Mouse (Mus musculus): ENCODE measurements around the gene Ppp5c. TPM values are rescaled to one million over a fixed set of nuclear protein-coding genes. Genes with fewer than 3 reads are reported as not detected.

Ppp5c gene
- polyA plus RNA-seq, 1 experiment from 2014 or later, result 112 TPM

- Histone ChIP-seq H3K27me3 (ENCODE audit: control insufficient read depth, insufficient read depth, low read length) (no peaks in the 10 kb centered on the region), H3K27ac (replicated peaks; ENCODE audit: low read depth, low read length) (no peak overlapping the region), H3K9me3 (ENCODE audit: control insufficient read depth, low read length) (no peaks in the 10 kb centered on the region), H3K4me2 (ENCODE audit: low read length) (no peak overlapping the region), H3K4me1 (ENCODE audit: control insufficient read depth, insufficient read depth, low read length) (no peaks in the 10 kb centered on the region), H3K36me3 (ENCODE audit: control insufficient read depth, insufficient read depth, low read length) (peaks cover 95% of the 10 kb centered on the region), H3K4me3 (replicated peaks; ENCODE audit: low read depth, low read length) (no peak overlapping the region), H3K9ac (replicated peaks; ENCODE audit: low read length) (no peak overlapping the region)
- DNase-seq (no peak), ATAC-seq (ENCODE audit: low FRiP score, low TSS enrichment) (no peak)
- WGBS, result 94% methylated on average over 7 of the region's 7 CpGs
These were observed 15.7 kb downstream of the Ppp5c start for GRCm38 (mm10) chr7:17011909-17012590.

- Histone ChIP-seq H3K4me2 (ENCODE audit: low read length) (no peak overlapping the region), H3K27me3 (ENCODE audit: control insufficient read depth, insufficient read depth, low read length) (no peaks in the 10 kb centered on the region), H3K9me3 (ENCODE audit: control insufficient read depth, low read length) (no peaks in the 10 kb centered on the region), H3K9ac (replicated peaks; ENCODE audit: low read length) (no peak overlapping the region), H3K27ac (replicated peaks; ENCODE audit: low read depth, low read length) (no peak overlapping the region), H3K4me1 (ENCODE audit: control insufficient read depth, insufficient read depth, low read length) (no peaks in the 10 kb centered on the region), H3K36me3 (ENCODE audit: control insufficient read depth, insufficient read depth, low read length) (peaks cover 100% of the 10 kb centered on the region), H3K4me3 (replicated peaks; ENCODE audit: low read depth, low read length) (no peak overlapping the region)
- DNase-seq (no peak), ATAC-seq (ENCODE audit: low FRiP score, low TSS enrichment) (no peak)
- 97% methylated on average over 5 of the region's 5 CpGs for whole genome bisulfite sequencing
These were observed 17.7 kb downstream of the Ppp5c start for GRCm38 (mm10) chr7:17010010-17010347.

- Histone ChIP-seq H3K27me3 (ENCODE audit: control insufficient read depth, insufficient read depth, low read length) (no peaks in the 10 kb centered on the region), H3K4me1 (ENCODE audit: control insufficient read depth, insufficient read depth, low read length) (no peaks in the 10 kb centered on the region), H3K4me2 (ENCODE audit: low read length) (no peak overlapping the region), H3K9me3 (ENCODE audit: control insufficient read depth, low read length) (no peaks in the 10 kb centered on the region), H3K9ac (replicated peaks; ENCODE audit: low read length) (no peak overlapping the region), H3K4me3 (replicated peaks; ENCODE audit: low read depth, low read length) (no peak overlapping the region), H3K36me3 (ENCODE audit: control insufficient read depth, insufficient read depth, low read length) (peaks cover 100% of the 10 kb centered on the region), H3K27ac (replicated peaks; ENCODE audit: low read depth, low read length) (no peak overlapping the region)
- 94% methylated on average over 16 of the region's 16 CpGs for WGBS
- ATAC-seq (ENCODE audit: low FRiP score, low TSS enrichment) (no peak), DNase-seq (no peak)
These were observed 18.3 kb downstream of the Ppp5c start for GRCm38 (mm10) chr7:17009326-17010009.

GRCm38 (mm10) chr7:17007300-17007699 lies 20.4 kb downstream of the Ppp5c start:
- Histone ChIP-seq H3K27ac (replicated peaks; ENCODE audit: low read depth, low read length) (no peak overlapping the region), H3K9ac (replicated peaks; ENCODE audit: low read length) (no peak overlapping the region), H3K36me3 (ENCODE audit: control insufficient read depth, insufficient read depth, low read length) (peaks cover 91% of the 10 kb centered on the region), H3K4me3 (replicated peaks; ENCODE audit: low read depth, low read length) (no peak overlapping the region), H3K4me1 (ENCODE audit: control insufficient read depth, insufficient read depth, low read length) (no peaks in the 10 kb centered on the region), H3K4me2 (ENCODE audit: low read length) (no peak overlapping the region), H3K9me3 (ENCODE audit: control insufficient read depth, low read length) (no peaks in the 10 kb centered on the region), H3K27me3 (ENCODE audit: control insufficient read depth, insufficient read depth, low read length) (no peaks in the 10 kb centered on the region)
- peak; percentile 45 for DNase-seq
- 89% methylated on average over 4 of the region's 4 CpGs for WGBS
- no peak for ATAC-seq (ENCODE audit: low FRiP score, low TSS enrichment)

- no peak for ATAC-seq (ENCODE audit: low FRiP score, low TSS enrichment)
These were observed 23.0 kb downstream of the Ppp5c start for GRCm38 (mm10) chr7:17004716-17005115.

GRCm38 (mm10) chr7:17003230-17003960 lies 24.3 kb downstream of the Ppp5c start:
- no peak overlapping the region for H3K27ac ChIP-seq (replicated peaks; ENCODE audit: low read depth, low read length)
- 88% methylated on average over 7 of the region's 7 CpGs for WGBS
- no peaks in the 10 kb centered on the region for H3K27me3 ChIP-seq (ENCODE audit: control insufficient read depth, insufficient read depth, low read length)
- no peak overlapping the region for H3K4me2 ChIP-seq (ENCODE audit: low read length)
- no peaks in the 10 kb centered on the region for H3K4me1 ChIP-seq (ENCODE audit: control insufficient read depth, insufficient read depth, low read length)
- H3K36me3 ChIP-seq (ENCODE audit: control insufficient read depth, insufficient read depth, low read length), result peaks cover 52% of the 10 kb centered on the region
- H3K9me3 ChIP-seq (ENCODE audit: control insufficient read depth, low read length), result no peaks in the 10 kb centered on the region
- ATAC-seq (ENCODE audit: low FRiP score, low TSS enrichment), result no peak
- H3K9ac ChIP-seq (replicated peaks; ENCODE audit: low read length), result no peak overlapping the region
- DNase-seq, result no peak
- no peak overlapping the region for H3K4me3 ChIP-seq (replicated peaks; ENCODE audit: low read depth, low read length)

More at GRCm38 (mm10) chr7:17004716-17005115, 23.0 kb downstream of the Ppp5c start:
- Histone ChIP-seq H3K4me1 (ENCODE audit: control insufficient read depth, insufficient read depth, low read length) (no peaks in the 10 kb centered on the region), H3K27me3 (ENCODE audit: control insufficient read depth, insufficient read depth, low read length) (no peaks in the 10 kb centered on the region), H3K27ac (replicated peaks; ENCODE audit: low read depth, low read length) (no peak overlapping the region), H3K4me2 (ENCODE audit: low read length) (no peak overlapping the region), H3K9me3 (ENCODE audit: control insufficient read depth, low read length) (no peaks in the 10 kb centered on the region), H3K36me3 (ENCODE audit: control insufficient read depth, insufficient read depth, low read length) (peaks cover 66% of the 10 kb centered on the region), H3K9ac (replicated peaks; ENCODE audit: low read length) (no peak overlapping the region), H3K4me3 (replicated peaks; ENCODE audit: low read depth, low read length) (no peak overlapping the region)
- 87% methylated on average over 7 of the region's 7 CpGs for WGBS
- DNase-seq, result no peak

GRCm38 (mm10) chr7:17002375-17003195 lies 25.1 kb downstream of the Ppp5c start:
- H3K4me1 ChIP-seq (ENCODE audit: control insufficient read depth, insufficient read depth, low read length), result 0 out of 2 replicates have a peak, but pooled peaks cover 2% of the 10 kb centered on the region
- no peak overlapping the region for H3K9ac ChIP-seq (replicated peaks; ENCODE audit: low read length)
- DNase-seq (peak; percentile 91), ATAC-seq (ENCODE audit: low FRiP score, low TSS enrichment) (peak; percentile 71)
- WGBS, result 17% methylated on average over 7 of the region's 7 CpGs
- no peak overlapping the region for H3K27ac ChIP-seq (replicated peaks; ENCODE audit: low read depth, low read length)
- H3K27me3 ChIP-seq (ENCODE audit: control insufficient read depth, insufficient read depth, low read length), result no peaks in the 10 kb centered on the region
- no peaks in the 10 kb centered on the region for H3K9me3 ChIP-seq (ENCODE audit: control insufficient read depth, low read length)
- H3K4me2 ChIP-seq (ENCODE audit: low read length), result no peak overlapping the region
- peaks cover 44% of the 10 kb centered on the region for H3K36me3 ChIP-seq (ENCODE audit: control insufficient read depth, insufficient read depth, low read length)
- no peak overlapping the region for H3K4me3 ChIP-seq (replicated peaks; ENCODE audit: low read depth, low read length)

GRCm38 (mm10) chr7:16999650-17000049 lies 28.1 kb downstream of the Ppp5c start:
- Histone ChIP-seq H3K27me3 (ENCODE audit: control insufficient read depth, insufficient read depth, low read length) (no peaks in the 10 kb centered on the region), H3K9ac (replicated peaks; ENCODE audit: low read length) (no peak overlapping the region), H3K4me3 (replicated peaks; ENCODE audit: low read depth, low read length) (no peak overlapping the region), H3K9me3 (ENCODE audit: control insufficient read depth, low read length) (no peaks in the 10 kb centered on the region), H3K27ac (replicated peaks; ENCODE audit: low read depth, low read length) (no peak overlapping the region), H3K36me3 (ENCODE audit: control insufficient read depth, insufficient read depth, low read length) (peaks cover 15% of the 10 kb centered on the region), H3K4me1 (ENCODE audit: control insufficient read depth, insufficient read depth, low read length) (0 out of 2 replicates have a peak, but pooled peaks cover 2% of the 10 kb centered on the region), H3K4me2 (ENCODE audit: low read length) (no peak overlapping the region)
- ATAC-seq (ENCODE audit: low FRiP score, low TSS enrichment), result peak; percentile 11; the same call in 1 of the 2 replicates
- peak; percentile 91 for DNase-seq
- 23% methylated on average over 4 of the region's 4 CpGs for WGBS

Measured in midbrain, embryonic 14.5 days (tissue).